Mouse (Mus musculus): ENCODE data around the gene Omg. TPM values are rescaled to one million over a fixed set of nuclear protein-coding genes. Genes with fewer than 3 reads are reported as not detected.

Omg gene
- polyA plus RNA-seq, 1 experiment from 2014 or later: 0.31 TPM

GRCm38 (mm10) chr11:79483876-79484528 lies 19.9 kb downstream of the Omg start:
- Histone ChIP-seq H3K9me3 (ENCODE audit: control insufficient read depth, low read length) (no peaks in the 10 kb centered on the region), H3K36me3 (ENCODE audit: control insufficient read depth, insufficient read depth, low read length) (peaks cover 31% of the 10 kb centered on the region), H3K27ac (replicated peaks in 1 of 2; ENCODE audit: control insufficient read depth in 1 of 2, insufficient read depth in 1 of 2, low read depth in 2 of 2, low read length in 2 of 2) (no peak overlapping the region), H3K4me1 (ENCODE audit: control insufficient read depth in 2 of 2, insufficient read depth in 2 of 2, low read length in 2 of 2) (no peaks in the 10 kb centered on the region), H3K9ac (ENCODE audit: low read length) (no peak overlapping the region), H3K4me3 (ENCODE audit: control insufficient read depth in 1 of 2, insufficient read depth in 1 of 2, low read depth in 1 of 2, low read length in 2 of 2) (no peak overlapping the region), H3K27me3 (ENCODE audit: control insufficient read depth, insufficient read depth, low read length) (no peaks in the 10 kb centered on the region), H3K4me2 (ENCODE audit: low read length) (no peak overlapping the region)
- no peak for ATAC-seq (ENCODE audit: insufficient number of reproducible peaks, insufficient read depth, low FRiP score, low read depth)
- WGBS: 88% methylated on average over 7 of the region's 7 CpGs

- Histone ChIP-seq H3K9ac (ENCODE audit: low read length) (no peak overlapping the region), H3K4me2 (ENCODE audit: low read length) (no peak overlapping the region), H3K27me3 (ENCODE audit: control insufficient read depth, insufficient read depth, low read length) (no peaks in the 10 kb centered on the region), H3K27ac (replicated peaks in 1 of 2; ENCODE audit: control insufficient read depth in 1 of 2, insufficient read depth in 1 of 2, low read depth in 2 of 2, low read length in 2 of 2) (no peak overlapping the region), H3K36me3 (ENCODE audit: control insufficient read depth, insufficient read depth, low read length) (peaks cover 35% of the 10 kb centered on the region), H3K4me3 (ENCODE audit: control insufficient read depth in 1 of 2, insufficient read depth in 1 of 2, low read depth in 1 of 2, low read length in 2 of 2) (no peak overlapping the region), H3K4me1 (ENCODE audit: control insufficient read depth in 2 of 2, insufficient read depth in 2 of 2, low read length in 2 of 2) (no peaks in the 10 kb centered on the region), H3K9me3 (ENCODE audit: control insufficient read depth, low read length) (no peaks in the 10 kb centered on the region)
- ATAC-seq (ENCODE audit: insufficient number of reproducible peaks, insufficient read depth, low FRiP score, low read depth): no peak
- 97% methylated on average over 6 of the region's 6 CpGs for WGBS
These were observed 20.5 kb downstream of the Omg start for GRCm38 (mm10) chr11:79483392-79483791.

DNA sequence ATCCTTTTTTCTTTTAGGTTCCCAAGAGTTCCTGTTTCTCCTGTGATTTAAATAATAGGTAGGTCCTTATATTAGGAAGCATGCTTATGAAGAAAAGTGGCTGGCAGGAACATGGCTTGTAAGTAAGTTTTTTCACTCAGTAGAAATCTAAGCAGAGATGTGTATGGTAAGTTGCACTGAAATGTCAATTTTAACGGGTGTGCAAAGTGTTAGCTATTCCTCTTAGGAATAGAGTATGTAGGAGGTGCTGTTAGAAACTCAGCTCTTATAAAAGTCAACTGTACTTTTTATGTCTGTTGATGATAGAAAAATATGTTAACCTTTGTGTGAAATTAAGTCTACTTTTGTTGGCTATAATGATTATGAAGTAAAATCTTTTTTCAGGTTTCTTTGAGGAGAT lies 35.8 kb downstream of the Omg start:
- Histone ChIP-seq H3K4me2 (ENCODE audit: low read length) (no peak overlapping the region), H3K36me3 (ENCODE audit: control insufficient read depth, insufficient read depth, low read length) (peaks cover 65% of the 10 kb centered on the region)
- no peak for ATAC-seq (ENCODE audit: insufficient number of reproducible peaks, insufficient read depth, low FRiP score, low read depth)

GRCm38 (mm10) chr11:79460756-79461450 lies 43.0 kb downstream of the Omg start:
- WGBS: 97% methylated on average over 3 of the region's 3 CpGs

More for the DNA sequence above, 35.8 kb downstream of the Omg start:
- Histone ChIP-seq H3K27ac (replicated peaks in 1 of 2; ENCODE audit: control insufficient read depth in 1 of 2, insufficient read depth in 1 of 2, low read depth in 2 of 2, low read length in 2 of 2) (no peak overlapping the region), H3K9ac (ENCODE audit: low read length) (no peak overlapping the region), H3K27me3 (ENCODE audit: control insufficient read depth, insufficient read depth, low read length) (no peaks in the 10 kb centered on the region), H3K9me3 (ENCODE audit: control insufficient read depth, low read length) (no peaks in the 10 kb centered on the region), H3K4me1 (ENCODE audit: control insufficient read depth in 2 of 2, insufficient read depth in 2 of 2, low read length in 2 of 2) (no peaks in the 10 kb centered on the region), H3K4me3 (ENCODE audit: control insufficient read depth in 1 of 2, insufficient read depth in 1 of 2, low read depth in 1 of 2, low read length in 2 of 2) (no peak overlapping the region)
- 80% methylated on average over 1 of the region's 1 CpGs for WGBS

DNA sequence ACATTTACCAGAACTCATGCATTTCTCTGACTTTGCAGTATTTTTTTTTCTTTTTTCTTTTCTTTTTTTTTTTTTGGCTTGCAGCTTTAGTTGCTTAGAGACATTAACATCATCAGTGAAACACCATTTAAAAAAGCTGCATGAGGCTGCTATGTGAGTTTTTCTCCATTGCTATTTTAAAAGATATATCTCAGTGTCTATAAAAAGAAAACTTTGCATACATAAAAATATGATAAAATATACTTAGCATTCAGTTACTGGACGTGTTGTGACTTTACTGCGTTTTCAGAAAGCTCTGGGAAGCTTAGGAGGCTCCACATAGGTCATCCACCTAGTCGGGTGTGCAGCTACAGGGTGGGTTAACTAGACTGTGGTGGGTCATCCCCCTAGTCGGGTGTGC lies 44.0 kb downstream of the Omg start:
- Histone ChIP-seq H3K27ac (replicated peaks in 1 of 2; ENCODE audit: control insufficient read depth in 1 of 2, insufficient read depth in 1 of 2, low read depth in 2 of 2, low read length in 2 of 2) (no peak overlapping the region), H3K36me3 (ENCODE audit: control insufficient read depth, insufficient read depth, low read length) (peaks cover 49% of the 10 kb centered on the region), H3K4me2 (ENCODE audit: low read length) (peak overlapping the region; percentile 0; the same call in 1 of the 2 replicates), H3K27me3 (ENCODE audit: control insufficient read depth, insufficient read depth, low read length) (no peaks in the 10 kb centered on the region), H3K9ac (ENCODE audit: low read length) (no peak overlapping the region), H3K9me3 (ENCODE audit: control insufficient read depth, low read length) (no peaks in the 10 kb centered on the region), H3K4me1 (ENCODE audit: control insufficient read depth in 2 of 2, insufficient read depth in 2 of 2, low read length in 2 of 2) (peaks cover 4 to 17% of the 10 kb centered on the region in 2 experiments), H3K4me3 (ENCODE audit: control insufficient read depth in 1 of 2, insufficient read depth in 1 of 2, low read depth in 1 of 2, low read length in 2 of 2) (no peak overlapping the region)
- 73% methylated on average over 4 of the region's 4 CpGs for WGBS
- no peak for ATAC-seq (ENCODE audit: insufficient number of reproducible peaks, insufficient read depth, low FRiP score, low read depth)

More at GRCm38 (mm10) chr11:79460756-79461450, 43.0 kb downstream of the Omg start:
- Histone ChIP-seq H3K4me1 (ENCODE audit: control insufficient read depth in 2 of 2, insufficient read depth in 2 of 2, low read length in 2 of 2) (peaks cover 4 to 17% of the 10 kb centered on the region in 2 experiments), H3K4me2 (ENCODE audit: low read length) (no peak overlapping the region), H3K36me3 (ENCODE audit: control insufficient read depth, insufficient read depth, low read length) (peaks cover 45% of the 10 kb centered on the region), H3K27me3 (ENCODE audit: control insufficient read depth, insufficient read depth, low read length) (no peaks in the 10 kb centered on the region), H3K27ac (replicated peaks in 1 of 2; ENCODE audit: control insufficient read depth in 1 of 2, insufficient read depth in 1 of 2, low read depth in 2 of 2, low read length in 2 of 2) (no peak overlapping the region), H3K9me3 (ENCODE audit: control insufficient read depth, low read length) (no peaks in the 10 kb centered on the region), H3K4me3 (ENCODE audit: control insufficient read depth in 1 of 2, insufficient read depth in 1 of 2, low read depth in 1 of 2, low read length in 2 of 2) (no peak overlapping the region), H3K9ac (ENCODE audit: low read length) (no peak overlapping the region)
- ATAC-seq (ENCODE audit: insufficient number of reproducible peaks, insufficient read depth, low FRiP score, low read depth): no peak

GRCm38 (mm10) chr11:79457928-79458327 lies 46.0 kb downstream of the Omg start:
- H3K27ac ChIP-seq (replicated peaks in 1 of 2; ENCODE audit: control insufficient read depth in 1 of 2, insufficient read depth in 1 of 2, low read depth in 2 of 2, low read length in 2 of 2): no peak overlapping the region
- H3K4me3 ChIP-seq (ENCODE audit: control insufficient read depth in 1 of 2, insufficient read depth in 1 of 2, low read depth in 1 of 2, low read length in 2 of 2): no peak overlapping the region
- H3K4me2 ChIP-seq (ENCODE audit: low read length): no peak overlapping the region
- ATAC-seq (ENCODE audit: insufficient number of reproducible peaks, insufficient read depth, low FRiP score, low read depth): no peak
- H3K9ac ChIP-seq (ENCODE audit: low read length): no peak overlapping the region
- peaks cover 4 to 17% of the 10 kb centered on the region in 2 experiments for H3K4me1 ChIP-seq (ENCODE audit: control insufficient read depth in 2 of 2, insufficient read depth in 2 of 2, low read length in 2 of 2)
- H3K9me3 ChIP-seq (ENCODE audit: control insufficient read depth, low read length): no peaks in the 10 kb centered on the region
- 70% methylated on average over 3 of the region's 3 CpGs for WGBS
- H3K36me3 ChIP-seq (ENCODE audit: control insufficient read depth, insufficient read depth, low read length): peaks cover 51% of the 10 kb centered on the region
- H3K27me3 ChIP-seq (ENCODE audit: control insufficient read depth, insufficient read depth, low read length): no peaks in the 10 kb centered on the region

GRCm38 (mm10) chr11:79452966-79453365 lies 50.9 kb downstream of the Omg start:
- H3K27ac ChIP-seq (replicated peaks in 1 of 2; ENCODE audit: control insufficient read depth in 1 of 2, insufficient read depth in 1 of 2, low read depth in 2 of 2, low read length in 2 of 2): no peak overlapping the region
- peaks cover 67% of the 10 kb centered on the region for H3K36me3 ChIP-seq (ENCODE audit: control insufficient read depth, insufficient read depth, low read length)
- H3K4me3 ChIP-seq (ENCODE audit: control insufficient read depth in 1 of 2, insufficient read depth in 1 of 2, low read depth in 1 of 2, low read length in 2 of 2): no peak overlapping the region
- ATAC-seq (ENCODE audit: insufficient number of reproducible peaks, insufficient read depth, low FRiP score, low read depth): no peak
- no peaks in the 10 kb centered on the region for H3K9me3 ChIP-seq (ENCODE audit: control insufficient read depth, low read length)
- no peaks in the 10 kb centered on the region for H3K4me1 ChIP-seq (ENCODE audit: control insufficient read depth in 2 of 2, insufficient read depth in 2 of 2, low read length in 2 of 2)
- H3K9ac ChIP-seq (ENCODE audit: low read length): no peak overlapping the region
- H3K4me2 ChIP-seq (ENCODE audit: low read length): no peak overlapping the region
- H3K27me3 ChIP-seq (ENCODE audit: control insufficient read depth, insufficient read depth, low read length): no peaks in the 10 kb centered on the region

All from heart, embryonic 14.5 days (tissue).